Mouse (Mus musculus) lung, postnatal 36 days (tissue): Measurements from ENCODE around the gene Cbx6.
"Not testable (repeated sequence)": the region's sequence is repeated elsewhere in the genome, so short reads cannot be mapped to it uniquely, and the experiment has no call there.

Experiments used
- DNase-seq: peaks from one replicate; pipeline ENCODE4 v3.0.0; 2022; ENCODE audit warnings: mixed read lengths

Cbx6 gene

GRCm38 (mm10) chr15:79829431-79829830, 5.1 kb downstream of the Cbx6 start:
- no peak for DNase-seq

GRCm38 (mm10) chr15:79828366-79829035, 6.0 kb downstream of the Cbx6 start:
- no peak for DNase-seq

- no peak for DNase-seq
Measured at GRCm38 (mm10) chr15:79827778-79828210, 6.7 kb downstream of the Cbx6 start.

- DNase-seq = no peak
Measured at GRCm38 (mm10) chr15:79827061-79827777, 7.3 kb downstream of the Cbx6 start.

GRCm38 (mm10) chr15:79826221-79826935, 8.1 kb downstream of the Cbx6 start:
- DNase-seq = no peak

- no peak for DNase-seq
Measured at GRCm38 (mm10) chr15:79825146-79825825, 9.2 kb downstream of the Cbx6 start.

GRCm38 (mm10) chr15:79823588-79824280, 10.8 kb downstream of the Cbx6 start:
- DNase-seq = peak; percentile 66

- no peak for DNase-seq
Measured at GRCm38 (mm10) chr15:79822265-79823199, 12.0 kb downstream of the Cbx6 start.

- DNase-seq = no peak
Measured at GRCm38 (mm10) chr15:79818325-79818724, 16.2 kb downstream of the Cbx6 start.

GRCm38 (mm10) chr15:79813666-79814258, 20.7 kb downstream of the Cbx6 start:
- no peak for DNase-seq

GRCm38 (mm10) chr15:79812840-79813239, 21.6 kb downstream of the Cbx6 start:
- not testable (repeated sequence) for DNase-seq

- no peak for DNase-seq
Measured at GRCm38 (mm10) chr15:79810997-79811396, 23.5 kb downstream of the Cbx6 start.

- DNase-seq = no peak
Measured at GRCm38 (mm10) chr15:79810061-79810460, 24.4 kb downstream of the Cbx6 start.

- no peak for DNase-seq
Measured at GRCm38 (mm10) chr15:79808658-79809057, 25.8 kb downstream of the Cbx6 start.

- DNase-seq = peak; percentile 61
Measured at GRCm38 (mm10) chr15:79808114-79808513, 26.4 kb downstream of the Cbx6 start.

GRCm38 (mm10) chr15:79807050-79807449, 27.4 kb downstream of the Cbx6 start:
- DNase-seq = no peak

- no peak for DNase-seq
Measured at GRCm38 (mm10) chr15:79805246-79805645, 29.2 kb downstream of the Cbx6 start.

- peak; percentile 37 for DNase-seq
Measured at GRCm38 (mm10) chr15:79804352-79805071, 30.0 kb downstream of the Cbx6 start, which contains the start of gene Nptxr. TSS of gene Nptxr (minus strand) at chr15:79804766.

- DNase-seq = no peak
Measured at GRCm38 (mm10) chr15:79803533-79804351, 30.7 kb downstream of the Cbx6 start.
